Mouse (Mus musculus): ENCODE data around the gene Cttnbp2nl. TPM values are rescaled to one million over a fixed set of nuclear protein-coding genes. Genes with fewer than 3 reads are reported as not detected.

Gene Cttnbp2nl
- total and polyA plus RNA-seq, 3 experiments = 0.08 to 0.49 TPM; not detected in 1

DNA sequence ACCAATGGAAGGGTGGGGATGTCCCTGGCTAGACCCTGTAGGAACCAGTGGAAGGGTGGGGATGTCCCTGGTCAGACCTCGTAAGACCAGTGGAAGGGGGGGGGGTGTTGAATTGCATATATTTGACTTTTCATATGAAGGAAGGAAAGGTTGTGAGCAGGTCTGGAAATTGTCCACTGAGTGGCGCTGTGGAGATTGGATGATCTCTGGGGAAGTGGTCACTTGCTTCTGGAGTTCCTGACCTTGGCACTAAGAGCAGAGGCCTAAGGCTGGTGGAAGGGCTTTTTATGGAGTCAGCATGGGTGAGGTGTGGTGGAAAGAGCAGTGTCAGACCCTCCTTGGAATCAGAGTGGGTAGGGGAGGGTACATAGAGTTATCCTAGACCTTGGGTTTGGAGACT, 41.5 kb upstream of the Cttnbp2nl start:
- Histone ChIP-seq H3K36me3 (ENCODE audit: control insufficient read depth in 1 of 2, insufficient read depth in 2 of 2, low read length in 2 of 2) (no peaks in the 10 kb centered on the region), H3K9ac (ENCODE audit: control insufficient read depth, low read depth, low read length, poor library complexity, severe bottlenecking) (no peak overlapping the region), H3K4me1 (ENCODE audit: control insufficient read depth in 1 of 2, insufficient read depth in 2 of 2, low read length in 2 of 2) (no peaks in the 10 kb centered on the region), H3K79me2 (ENCODE audit: control insufficient read depth, insufficient read depth, low read length, poor library complexity) (no peaks in the 10 kb centered on the region), H3K4me3 (ENCODE audit: control insufficient read depth in 1 of 2, insufficient read depth in 1 of 2, low read depth in 2 of 2, low read length in 2 of 2) (no peak overlapping the region), H3K9me3 (replicated peaks; ENCODE audit: insufficient read depth, low read length) (no peaks in the 10 kb centered on the region), H3K27ac (ENCODE audit: control insufficient read depth, low read depth, low read length) (no peak overlapping the region), H3K27me3 (ENCODE audit: control insufficient read depth in 1 of 2, insufficient read depth in 2 of 2, low read length in 2 of 2) (no peaks in the 10 kb centered on the region)
- no peak for DNase-seq (ENCODE audit: low read depth, low spot score)
- TF ChIP-seq CTCF (IDR thresholded peaks at IDR 0.05 in 2 of 3, conservative IDR thresholded peaks at IDR 0.05 in 1 of 3; ENCODE audit: control insufficient read depth in 1 of 3, insufficient read depth in 1 of 3, low read depth in 2 of 3, low read length in 3 of 3, poor library complexity in 1 of 3, severe bottlenecking in 1 of 3) (peak in 1 of 3 experiments; percentile 13; a peak in 2 of 6 replicates), TAL1 (IDR thresholded peaks at IDR 0.05; ENCODE audit: low read length) (no peak)

DNA sequence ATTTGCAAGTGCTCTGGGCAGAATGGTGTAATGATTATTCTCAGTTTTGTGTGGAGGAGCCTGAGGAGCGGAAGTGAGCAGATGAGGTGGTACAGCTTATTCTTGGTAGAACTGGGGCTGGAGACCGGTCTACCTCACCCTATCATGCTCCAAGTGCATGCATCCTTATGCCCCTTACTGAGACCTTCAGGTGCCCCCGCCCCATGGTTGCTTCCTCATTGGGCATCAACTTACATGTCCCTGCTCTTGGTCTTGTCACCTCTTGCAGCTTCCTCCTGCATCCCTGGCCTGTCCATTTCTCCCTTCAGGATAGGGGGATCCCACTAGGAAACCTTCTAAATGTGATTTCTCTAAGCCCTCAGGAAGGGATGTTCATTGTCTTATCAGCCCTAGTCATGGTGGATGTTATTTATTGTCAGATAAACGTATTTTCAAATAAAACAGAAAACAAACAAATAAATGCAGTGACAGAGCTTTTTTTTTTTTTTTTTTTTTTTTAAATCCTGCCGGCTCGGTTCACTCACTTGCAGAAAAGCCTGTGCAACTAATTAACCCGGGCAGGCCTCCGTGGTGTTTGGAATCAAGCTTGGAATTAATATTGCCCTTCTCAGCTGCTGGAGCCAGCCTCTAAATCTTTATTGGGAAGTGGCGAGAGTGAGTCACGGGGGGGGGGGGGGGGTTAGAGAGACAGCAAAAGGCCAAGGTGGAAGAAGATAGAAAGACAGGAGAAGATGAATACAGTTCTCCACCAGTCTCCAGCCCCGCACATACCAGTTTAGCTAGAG, 40.0 kb upstream of the Cttnbp2nl start:
- Histone ChIP-seq H3K4me1 (ENCODE audit: control insufficient read depth in 1 of 2, insufficient read depth in 2 of 2, low read length in 2 of 2) (no peaks in the 10 kb centered on the region), H3K9ac (ENCODE audit: control insufficient read depth, low read depth, low read length, poor library complexity, severe bottlenecking) (no peak overlapping the region), H3K27ac (ENCODE audit: control insufficient read depth, low read depth, low read length) (no peak overlapping the region), H3K79me2 (ENCODE audit: control insufficient read depth, insufficient read depth, low read length, poor library complexity) (no peaks in the 10 kb centered on the region), H3K4me3 (ENCODE audit: control insufficient read depth in 1 of 2, insufficient read depth in 1 of 2, low read depth in 2 of 2, low read length in 2 of 2) (no peak overlapping the region), H3K27me3 (ENCODE audit: control insufficient read depth in 1 of 2, insufficient read depth in 2 of 2, low read length in 2 of 2) (no peaks in the 10 kb centered on the region), H3K9me3 (replicated peaks; ENCODE audit: insufficient read depth, low read length) (no peaks in the 10 kb centered on the region), H3K36me3 (ENCODE audit: control insufficient read depth in 1 of 2, insufficient read depth in 2 of 2, low read length in 2 of 2) (no peaks in the 10 kb centered on the region)
- no peak for DNase-seq (ENCODE audit: low read depth, low spot score)
- no peak for TF ChIP-seq USF2 (IDR thresholded peaks at IDR 0.05; ENCODE audit: borderline replicate concordance in 1 of 2, insufficient read depth in 1 of 2, low read depth in 1 of 2, low read length in 2 of 2)
- no peak for TF ChIP-seq MAFK (IDR thresholded peaks at IDR 0.05; ENCODE audit: borderline replicate concordance, low read depth, low read length)
- TF ChIP-seq ETS1 (IDR thresholded peaks at IDR 0.05; ENCODE audit: low read depth, low read length) = no peak
- TF ChIP-seq E2F4 (IDR thresholded peaks at IDR 0.05; ENCODE audit: borderline replicate concordance, low read depth, low read length) = no peak

DNA sequence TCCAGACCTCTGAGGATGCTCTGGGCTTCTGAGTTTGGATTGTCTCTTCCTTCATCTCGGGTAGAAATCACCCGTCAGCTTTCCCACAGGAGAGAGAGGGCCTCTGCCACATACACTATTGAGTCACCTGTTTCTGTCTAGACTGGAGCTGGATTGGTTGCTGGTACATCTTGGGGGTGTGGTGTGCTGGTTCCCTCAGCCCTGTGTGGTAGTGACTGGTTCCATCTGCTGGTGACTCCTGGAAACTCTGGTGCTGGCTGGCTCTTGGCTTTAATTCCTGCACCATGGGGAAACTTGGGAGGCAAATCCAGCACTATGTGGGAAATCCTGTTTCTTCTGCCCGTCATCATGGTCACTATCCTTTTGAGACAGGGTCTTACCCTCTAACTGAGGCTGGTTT, 38.0 kb upstream of the Cttnbp2nl start:
- Histone ChIP-seq H3K36me3 (ENCODE audit: control insufficient read depth in 1 of 2, insufficient read depth in 2 of 2, low read length in 2 of 2) (no peaks in the 10 kb centered on the region), H3K4me1 (ENCODE audit: control insufficient read depth in 1 of 2, insufficient read depth in 2 of 2, low read length in 2 of 2) (no peaks in the 10 kb centered on the region), H3K9ac (ENCODE audit: control insufficient read depth, low read depth, low read length, poor library complexity, severe bottlenecking) (no peak overlapping the region), H3K79me2 (ENCODE audit: control insufficient read depth, insufficient read depth, low read length, poor library complexity) (no peaks in the 10 kb centered on the region), H3K27ac (ENCODE audit: control insufficient read depth, low read depth, low read length) (no peak overlapping the region), H3K4me3 (ENCODE audit: control insufficient read depth in 1 of 2, insufficient read depth in 1 of 2, low read depth in 2 of 2, low read length in 2 of 2) (no peak overlapping the region), H3K9me3 (replicated peaks; ENCODE audit: insufficient read depth, low read length) (no peaks in the 10 kb centered on the region), H3K27me3 (ENCODE audit: control insufficient read depth in 1 of 2, insufficient read depth in 2 of 2, low read length in 2 of 2) (no peaks in the 10 kb centered on the region)
- TF ChIP-seq NRF1 (IDR thresholded peaks at IDR 0.05; ENCODE audit: insufficient read depth, low read depth, low read length, poor library complexity, severe bottlenecking) (no peak), CTCF (IDR thresholded peaks at IDR 0.05 in 2 of 3, conservative IDR thresholded peaks at IDR 0.05 in 1 of 3; ENCODE audit: control insufficient read depth in 1 of 3, insufficient read depth in 1 of 3, low read depth in 2 of 3, low read length in 3 of 3, poor library complexity in 1 of 3, severe bottlenecking in 1 of 3) (peak in 2 of 3 experiments; percentile 2 to 22; a peak in 2 of 6 replicates)
- no peak for DNase-seq (ENCODE audit: low read depth, low spot score)
